Mouse (Mus musculus): Measurements from ENCODE around the gene Dnajc25. TPM values are rescaled to one million over a fixed set of nuclear protein-coding genes. Genes with fewer than 3 reads are reported as not detected.

Dnajc25 gene
- polyA plus RNA-seq, 1 experiment from 2014 or later, result 16.6 TPM

DNA sequence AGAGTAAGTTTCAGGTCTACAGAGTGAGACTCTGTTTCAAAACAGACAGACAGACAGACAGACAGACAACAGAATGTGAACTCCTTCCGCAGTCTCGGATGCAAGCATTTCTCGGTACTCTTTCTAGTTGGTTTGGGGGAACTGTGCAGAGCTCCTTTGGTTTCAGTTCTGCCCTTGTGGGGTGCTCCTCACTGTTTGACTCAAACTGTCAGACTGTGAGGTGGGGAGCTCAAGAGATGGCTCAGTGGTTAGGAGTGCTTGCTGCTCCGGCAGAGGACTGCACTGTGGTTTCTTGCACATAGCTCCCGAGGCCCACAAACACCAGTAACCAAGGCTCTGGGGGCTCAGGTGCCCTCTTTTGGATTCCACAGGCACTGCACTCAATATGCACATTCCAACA lies 48.2 kb downstream of the Dnajc25 start:
- Histone ChIP-seq H3K9ac (replicated peaks; ENCODE audit: low read depth) (no peak overlapping the region), H3K9me3 (ENCODE audit: low read length) (no peaks in the 10 kb centered on the region), H3K4me2 (replicated peaks; ENCODE audit: low read depth, low read length) (no peak overlapping the region), H3K4me1 (ENCODE audit: insufficient read depth, low read depth, low read length) (no peaks in the 10 kb centered on the region), H3K27me3 (replicated peaks; ENCODE audit: insufficient read depth, low read length) (no peaks in the 10 kb centered on the region), H3K27ac (ENCODE audit: low read length) (no peak overlapping the region), H3K36me3 (ENCODE audit: insufficient read depth, low read length) (no peaks in the 10 kb centered on the region), H3K4me3 (ENCODE audit: low read depth, low read length) (no peak overlapping the region)
- ATAC-seq (no peak), DNase-seq (ENCODE audit: low spot score) (no peak)
- TF ChIP-seq CTCF (IDR thresholded peaks at IDR 0.05) (no peak), EP300 (IDR thresholded peaks at IDR 0.05) (no peak)
- 96% methylated on average over 5 of the region's 5 CpGs for WGBS

DNA sequence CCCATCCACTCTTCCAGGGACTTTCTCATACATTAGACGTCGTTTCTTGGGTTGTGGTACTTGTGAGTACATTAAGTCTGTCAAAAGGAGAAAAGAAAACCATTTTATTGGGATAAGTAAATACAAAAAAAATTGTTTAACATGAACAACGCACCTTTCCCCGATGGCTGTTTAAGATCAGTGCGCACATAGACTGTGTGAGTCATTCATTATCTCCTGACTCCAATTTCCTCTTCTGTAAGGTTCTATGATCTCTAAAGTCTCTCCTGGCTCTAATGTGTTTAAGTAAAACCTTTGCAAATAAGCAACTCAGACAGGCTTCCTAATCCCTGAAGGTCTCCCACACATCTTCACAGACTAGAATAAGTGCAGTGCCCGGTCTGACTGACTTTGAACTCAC lies 49.0 kb downstream of the Dnajc25 start:
- no peak overlapping the region for H3K27ac ChIP-seq (ENCODE audit: low read length)
- ATAC-seq (no peak), DNase-seq (ENCODE audit: low spot score) (no peak)
- H3K4me3 ChIP-seq (ENCODE audit: low read depth, low read length), result no peak overlapping the region
- TF ChIP-seq CTCF (IDR thresholded peaks at IDR 0.05) (no peak), EP300 (IDR thresholded peaks at IDR 0.05) (no peak)
- no peak overlapping the region for H3K4me2 ChIP-seq (replicated peaks; ENCODE audit: low read depth, low read length)
- WGBS, result 61% methylated on average over 6 of the region's 6 CpGs
- no peaks in the 10 kb centered on the region for H3K36me3 ChIP-seq (ENCODE audit: insufficient read depth, low read length)
- H3K9me3 ChIP-seq (ENCODE audit: low read length), result no peaks in the 10 kb centered on the region
- H3K4me1 ChIP-seq (ENCODE audit: insufficient read depth, low read depth, low read length), result no peaks in the 10 kb centered on the region
- no peak overlapping the region for H3K9ac ChIP-seq (replicated peaks; ENCODE audit: low read depth)
- no peaks in the 10 kb centered on the region for H3K27me3 ChIP-seq (replicated peaks; ENCODE audit: insufficient read depth, low read length)

DNA sequence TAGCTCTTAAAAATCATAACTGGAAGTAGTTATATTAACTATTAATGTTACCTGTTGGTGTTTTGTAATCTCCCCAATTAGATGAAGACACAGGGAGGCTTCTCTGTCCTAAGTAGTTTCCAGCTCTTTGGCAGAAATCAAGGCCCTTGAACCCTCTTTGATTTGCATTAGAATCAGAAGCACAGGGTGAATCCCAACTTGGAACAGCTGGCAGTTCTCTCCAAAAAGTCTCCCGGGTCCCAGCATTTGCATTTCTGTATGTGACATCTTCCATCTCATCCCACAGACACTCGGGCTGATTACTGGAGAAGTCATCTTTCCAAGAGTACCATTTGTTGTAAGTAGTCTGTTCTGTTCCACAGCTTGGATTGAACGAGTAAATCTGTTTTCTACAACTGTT lies 52.4 kb downstream of the Dnajc25 start:
- Histone ChIP-seq H3K4me1 (ENCODE audit: insufficient read depth, low read depth, low read length) (no peaks in the 10 kb centered on the region), H3K9ac (replicated peaks; ENCODE audit: low read depth) (no peak overlapping the region), H3K4me2 (replicated peaks; ENCODE audit: low read depth, low read length) (no peak overlapping the region), H3K36me3 (ENCODE audit: insufficient read depth, low read length) (no peaks in the 10 kb centered on the region), H3K4me3 (ENCODE audit: low read depth, low read length) (no peak overlapping the region), H3K27ac (ENCODE audit: low read length) (no peak overlapping the region), H3K9me3 (ENCODE audit: low read length) (no peaks in the 10 kb centered on the region), H3K27me3 (replicated peaks; ENCODE audit: insufficient read depth, low read length) (no peaks in the 10 kb centered on the region)
- WGBS, result 45% methylated on average over 3 of the region's 3 CpGs
- ATAC-seq (no peak), DNase-seq (ENCODE audit: low spot score) (no peak)
- TF ChIP-seq CTCF (IDR thresholded peaks at IDR 0.05) (no peak), EP300 (IDR thresholded peaks at IDR 0.05) (no peak)

DNA sequence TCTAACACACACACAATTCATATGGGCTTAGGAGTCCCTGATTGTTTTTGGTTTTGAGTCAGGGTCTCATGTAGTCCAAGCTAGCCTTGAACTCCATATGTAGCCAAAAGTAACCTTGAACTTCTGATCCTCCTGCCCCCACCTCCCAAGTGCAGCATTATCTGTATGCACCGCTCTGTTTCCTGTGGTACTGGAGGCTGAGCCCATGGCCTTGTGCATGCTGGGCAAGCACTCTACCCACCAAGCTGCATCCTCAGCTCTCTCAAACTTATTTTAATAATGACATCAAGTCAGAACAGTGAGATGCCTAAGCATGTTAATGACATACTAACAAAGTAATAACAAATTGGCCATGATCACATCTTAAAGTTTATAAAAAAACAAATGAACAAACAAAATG lies 56.2 kb downstream of the Dnajc25 start:
- TF ChIP-seq CTCF (IDR thresholded peaks at IDR 0.05) (no peak), EP300 (IDR thresholded peaks at IDR 0.05) (no peak)
- no peaks in the 10 kb centered on the region for H3K9me3 ChIP-seq (ENCODE audit: low read length)
- no peak overlapping the region for H3K4me3 ChIP-seq (ENCODE audit: low read depth, low read length)
- DNase-seq (ENCODE audit: low spot score) (no peak), ATAC-seq (no peak)
- H3K4me1 ChIP-seq (ENCODE audit: insufficient read depth, low read depth, low read length), result no peaks in the 10 kb centered on the region
- no peak overlapping the region for H3K4me2 ChIP-seq (replicated peaks; ENCODE audit: low read depth, low read length)
- H3K27me3 ChIP-seq (replicated peaks; ENCODE audit: insufficient read depth, low read length), result no peaks in the 10 kb centered on the region
- WGBS, result 93% methylated on average over 1 of the region's 1 CpGs
- H3K36me3 ChIP-seq (ENCODE audit: insufficient read depth, low read length), result no peaks in the 10 kb centered on the region
- H3K9ac ChIP-seq (replicated peaks; ENCODE audit: low read depth), result no peak overlapping the region
- no peak overlapping the region for H3K27ac ChIP-seq (ENCODE audit: low read length)

DNA sequence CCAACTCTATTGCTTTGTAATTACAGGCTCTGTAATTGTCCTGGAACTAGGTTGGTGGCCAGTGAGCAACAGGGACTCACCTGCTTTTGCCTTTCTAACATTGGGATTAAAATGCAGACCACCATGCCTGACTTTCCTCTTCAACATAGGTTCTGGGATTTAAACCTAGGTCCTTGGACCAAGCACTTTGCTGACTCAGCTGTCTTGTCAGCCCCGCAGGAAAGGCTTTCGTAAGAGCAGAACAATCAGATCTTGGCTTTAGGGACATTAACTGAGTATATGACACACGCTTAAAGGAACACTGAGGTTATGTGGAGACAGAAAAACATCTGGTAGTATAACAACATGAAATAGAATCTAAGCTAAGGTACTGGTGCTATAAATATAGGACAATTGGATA lies 63.1 kb downstream of the Dnajc25 start:
- no peak for TF ChIP-seq CTCF (IDR thresholded peaks at IDR 0.05)
- no peak for TF ChIP-seq EP300 (IDR thresholded peaks at IDR 0.05)
- ATAC-seq, result no peak
- no peaks in the 10 kb centered on the region for H3K36me3 ChIP-seq (ENCODE audit: insufficient read depth, low read length)
- H3K9ac ChIP-seq (replicated peaks; ENCODE audit: low read depth), result no peak overlapping the region
- H3K27ac ChIP-seq (ENCODE audit: low read length), result no peak overlapping the region
- no peaks in the 10 kb centered on the region for H3K4me1 ChIP-seq (ENCODE audit: insufficient read depth, low read depth, low read length)
- no peaks in the 10 kb centered on the region for H3K9me3 ChIP-seq (ENCODE audit: low read length)
- WGBS, result 68% methylated on average over 3 of the region's 3 CpGs
- no peak for DNase-seq (ENCODE audit: low spot score)
- no peaks in the 10 kb centered on the region for H3K27me3 ChIP-seq (replicated peaks; ENCODE audit: insufficient read depth, low read length)
- no peak overlapping the region for H3K4me3 ChIP-seq (ENCODE audit: low read depth, low read length)
- H3K4me2 ChIP-seq (replicated peaks; ENCODE audit: low read depth, low read length), result no peak overlapping the region

DNA sequence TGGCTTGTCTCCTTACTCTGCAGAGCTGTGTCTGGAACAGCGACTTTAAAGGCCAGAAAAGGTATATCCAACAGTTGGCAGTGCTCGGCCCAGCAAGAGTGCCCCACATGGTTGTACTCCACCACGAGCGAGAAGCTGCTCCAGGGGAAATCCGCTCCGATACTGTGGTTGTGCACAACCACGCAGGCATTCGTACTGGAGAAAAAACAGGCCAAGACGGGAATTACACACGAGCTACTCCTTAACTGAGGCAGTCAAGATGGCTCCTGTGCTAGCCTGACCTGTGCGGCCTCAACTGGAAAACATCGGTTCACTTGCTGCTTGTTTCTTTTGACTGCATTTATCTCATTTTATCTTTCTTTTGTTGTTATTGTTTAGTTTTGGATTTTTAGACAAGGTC lies 67.7 kb downstream of the Dnajc25 start:
- no peak for DNase-seq (ENCODE audit: low spot score)
- TF ChIP-seq EP300 (IDR thresholded peaks at IDR 0.05) (no peak), CTCF (IDR thresholded peaks at IDR 0.05) (no peak)
- ATAC-seq, result no peak
- Histone ChIP-seq H3K9ac (replicated peaks; ENCODE audit: low read depth) (no peak overlapping the region), H3K36me3 (ENCODE audit: insufficient read depth, low read length) (no peaks in the 10 kb centered on the region), H3K9me3 (ENCODE audit: low read length) (no peaks in the 10 kb centered on the region), H3K4me3 (ENCODE audit: low read depth, low read length) (no peak overlapping the region), H3K4me1 (ENCODE audit: insufficient read depth, low read depth, low read length) (no peaks in the 10 kb centered on the region), H3K4me2 (replicated peaks; ENCODE audit: low read depth, low read length) (no peak overlapping the region), H3K27me3 (replicated peaks; ENCODE audit: insufficient read depth, low read length) (no peaks in the 10 kb centered on the region), H3K27ac (ENCODE audit: low read length) (no peak overlapping the region)
- WGBS, result 72% methylated on average over 12 of the region's 12 CpGs

DNA sequence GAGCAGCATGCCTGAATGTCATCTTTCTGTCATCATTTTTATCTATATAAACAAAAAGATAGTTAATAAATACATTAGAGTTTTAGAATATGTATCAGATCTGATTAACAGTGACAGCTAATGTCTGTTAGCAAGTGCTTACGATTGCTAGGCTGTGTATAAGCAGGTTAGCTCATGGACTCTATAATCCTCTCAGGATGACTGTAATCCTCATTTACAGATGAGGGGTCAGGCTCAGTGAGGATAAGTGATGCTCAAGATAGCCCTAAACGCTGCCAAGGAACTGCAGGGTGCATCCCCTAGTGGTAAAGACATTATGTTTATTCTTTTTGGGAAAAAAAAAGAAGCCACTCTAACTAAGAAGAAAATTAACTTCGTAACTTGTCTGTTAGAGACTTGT lies 74.4 kb downstream of the Dnajc25 start:
- WGBS, result 39% methylated on average over 3 of the region's 3 CpGs
- Histone ChIP-seq H3K9me3 (ENCODE audit: low read length) (no peaks in the 10 kb centered on the region), H3K36me3 (ENCODE audit: insufficient read depth, low read length) (no peaks in the 10 kb centered on the region), H3K4me3 (ENCODE audit: low read depth, low read length) (no peak overlapping the region), H3K9ac (replicated peaks; ENCODE audit: low read depth) (no peak overlapping the region), H3K4me1 (ENCODE audit: insufficient read depth, low read depth, low read length) (no peaks in the 10 kb centered on the region), H3K4me2 (replicated peaks; ENCODE audit: low read depth, low read length) (no peak overlapping the region), H3K27ac (ENCODE audit: low read length) (no peak overlapping the region), H3K27me3 (replicated peaks; ENCODE audit: insufficient read depth, low read length) (no peaks in the 10 kb centered on the region)
- TF ChIP-seq CTCF (IDR thresholded peaks at IDR 0.05), result no peak
- no peak for TF ChIP-seq EP300 (IDR thresholded peaks at IDR 0.05)
- ATAC-seq (no peak), DNase-seq (ENCODE audit: low spot score) (no peak)

Other genes with a start within 250 kb of the Dnajc25 start
- gene Olfr267, start 207.3 kb upstream of the Dnajc25 start, polyA plus RNA-seq (2015; fragmentation: Nextera tagmentation; extraction: Ambion mirVana), result not detected in 2 replicates
- 15.8 and 17.4 TPM in 2 replicates for gene Ecpas, start 82.3 kb upstream of the Dnajc25 start, polyA plus RNA-seq (2015; fragmentation: Nextera tagmentation; extraction: Ambion mirVana)
- gene Zkscan16, start 51.4 kb upstream of the Dnajc25 start, polyA plus RNA-seq (2015; fragmentation: Nextera tagmentation; extraction: Ambion mirVana), result not detected in 2 replicates
- 21.6 and 23.5 TPM in 2 replicates for gene Ptgr1, start 7.9 kb upstream of the Dnajc25 start, polyA plus RNA-seq (2015; fragmentation: Nextera tagmentation; extraction: Ambion mirVana)
- gene Gm20503, start 8.1 kb downstream of the Dnajc25 start, polyA plus RNA-seq (2015; fragmentation: Nextera tagmentation; extraction: Ambion mirVana), result 18.9 and 23.2 TPM in 2 replicates
- gene Gng10, start 40.0 kb downstream of the Dnajc25 start, polyA plus RNA-seq (2015; fragmentation: Nextera tagmentation; extraction: Ambion mirVana), result 38.4 TPM in 2 replicates
- not detected in 2 replicates for gene AI481877, start 143.9 kb downstream of the Dnajc25 start, polyA plus RNA-seq (2015; fragmentation: Nextera tagmentation; extraction: Ambion mirVana)
- 13.8 and 16.2 TPM in 2 replicates for gene Ugcg, start 194.2 kb downstream of the Dnajc25 start, polyA plus RNA-seq (2015; fragmentation: Nextera tagmentation; extraction: Ambion mirVana)

All from lung, postnatal 0 days (tissue).